Mouse (Mus musculus) small intestine, adult 2 months (tissue): ENCODE data around the gene Rabl3. TPM values are rescaled to one million over a fixed set of nuclear protein-coding genes. Genes with fewer than 3 reads are reported as not detected.

ENCODE experiments used
- H3K27ac ChIP-seq: fragments of 200-500 bp; 2 replicates; pipeline ENCODE4 v1.5.1; 2012; ENCODE audit warnings: low read depth, low read length, control low read depth, inconsistent platforms; ENCODE audit not compliant: insufficient read depth
- H3K27me3 ChIP-seq: fragments of 200-500 bp; 2 replicates; pipeline ENCODE4 v1.6.1; 2012; ENCODE audit warnings: mild to moderate bottlenecking, moderate library complexity, low read length, inconsistent platforms; ENCODE audit not compliant: control insufficient read depth, insufficient read depth
- H3K36me3 ChIP-seq: fragments of 200-500 bp; 2 replicates; pipeline ENCODE4 v1.6.1; 2012; ENCODE audit warnings: mild to moderate bottlenecking, low read length, control low read depth, inconsistent platforms; ENCODE audit not compliant: control insufficient read depth, insufficient read depth
- H3K4me1 ChIP-seq: fragments of 200-500 bp; 2 replicates; pipeline ENCODE4 v1.6.1; 2012; ENCODE audit warnings: low read length, inconsistent platforms, mixed read lengths; ENCODE audit not compliant: control insufficient read depth, insufficient read depth, insufficient read length
- H3K4me3 ChIP-seq: fragments of 200-500 bp; 2 replicates; pipeline ENCODE4 v1.5.1; 2012; ENCODE audit warnings: low read depth, mild to moderate bottlenecking, control low read depth, inconsistent platforms, low read length, moderate library complexity
- CTCF ChIP-seq: fragments of 200-500 bp; IDR thresholded peaks from 2 replicates; pipeline ENCODE4 v1.5.1; 2012; ENCODE audit warnings: low read depth, mild to moderate bottlenecking, control low read depth, inconsistent platforms, low read length, moderate library complexity, mixed read lengths; ENCODE audit not compliant: insufficient replicate concordance, insufficient read length; ENCODE audit errors: extremely low read depth
- POLR2A ChIP-seq: fragments of 200-500 bp; IDR thresholded peaks from 2 replicates; pipeline ENCODE4 v1.6.1; 2012; ENCODE audit warnings: low read depth, mild to moderate bottlenecking, control low read depth, inconsistent platforms, low read length, moderate library complexity
- WGBS: fragments of 180-500 bp; shearing (Covaris S2); methylation state at CpG from one replicate; pipeline ENCODE4 v1.1.7; 2018; 5-methylcytosine and 5-hydroxymethylcytosine counted together
- polyA plus RNA-seq: library from polyadenylated mRNA; depleted of rRNA; stranded (reverse); fragments of >200 nt; gene quantifications from 2 replicates; pipeline ENCODE4 v1.2.3, GENCODE M21; 2012

The Rabl3 gene
- polyA plus RNA-seq, 1 experiment, result 1.2 TPM

DNA sequence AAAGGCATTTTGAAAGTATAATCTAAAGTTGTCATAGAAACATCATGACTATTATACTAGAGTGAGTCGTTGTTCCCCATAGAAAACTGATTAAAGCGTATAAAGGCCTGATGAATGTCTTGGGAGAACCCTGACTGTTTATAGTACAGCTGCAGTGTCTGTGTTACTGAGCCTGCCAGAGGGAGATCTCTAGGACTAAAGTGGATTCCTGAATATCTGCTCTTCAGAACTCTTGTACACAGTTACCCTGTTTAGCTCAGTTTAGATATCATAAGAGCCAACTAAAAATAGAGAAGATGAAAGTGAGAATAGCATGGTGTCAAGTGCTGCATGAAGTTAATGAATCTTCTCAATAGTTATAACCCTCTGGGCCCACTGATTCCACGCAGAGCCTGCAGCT, 10.6 kb downstream of the Rabl3 start:
- Histone ChIP-seq H3K27ac (no peak overlapping the region), H3K4me1 (no peaks in the 10 kb centered on the region), H3K36me3 (peaks cover 3% of the 10 kb centered on the region; the same call in 1 of the 2 replicates), H3K4me3 (no peak overlapping the region), H3K27me3 (no peaks in the 10 kb centered on the region)
- TF ChIP-seq POLR2A (no peak), CTCF (no peak)
- 74% methylated on average over 3 of the region's 3 CpGs for WGBS

DNA sequence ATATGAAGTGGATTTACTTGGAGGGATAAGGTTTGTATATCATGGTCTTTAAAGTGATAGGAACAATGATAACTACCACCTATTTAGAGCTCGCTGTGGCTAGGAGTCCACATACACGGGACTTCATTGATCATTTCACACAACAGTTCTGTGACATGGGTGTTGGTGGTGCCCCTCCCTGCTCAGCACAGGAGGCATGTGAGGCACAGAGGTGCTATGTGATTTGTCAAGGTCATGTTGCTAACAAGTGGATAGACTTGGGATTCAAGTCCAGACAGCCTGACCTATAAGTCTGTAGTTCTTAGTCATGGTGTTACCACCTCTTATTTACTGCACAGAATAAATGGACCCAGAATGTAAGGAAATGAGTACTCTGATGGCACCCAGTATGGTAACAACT, 11.3 kb downstream of the Rabl3 start:
- Histone ChIP-seq H3K4me1 (no peaks in the 10 kb centered on the region), H3K4me3 (no peak overlapping the region), H3K36me3 (peaks cover 3% of the 10 kb centered on the region; the same call in 1 of the 2 replicates), H3K27me3 (no peaks in the 10 kb centered on the region), H3K27ac (no peak overlapping the region)
- no peak for TF ChIP-seq POLR2A
- TF ChIP-seq CTCF, result no peak
- WGBS, result 87% methylated on average over 2 of the region's 2 CpGs

DNA sequence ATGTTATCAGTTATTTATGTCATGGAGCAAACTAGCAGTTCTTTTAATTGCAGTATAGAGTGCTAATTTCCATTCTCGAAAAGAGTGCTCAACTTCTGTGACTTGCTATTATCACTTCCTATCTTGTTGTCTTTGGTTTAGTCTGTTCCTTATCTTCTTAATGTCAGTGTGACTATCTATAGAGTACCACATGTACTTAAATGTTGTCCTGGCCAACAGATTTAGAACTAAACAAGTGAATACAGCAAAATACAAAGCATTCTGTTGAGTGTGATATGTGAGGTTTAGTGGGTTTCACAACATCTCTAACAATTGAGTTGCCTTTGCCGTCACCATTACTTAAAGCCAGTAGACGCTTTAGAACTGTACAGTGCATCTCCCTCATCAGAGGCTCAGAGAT, 13.1 kb downstream of the Rabl3 start:
- Histone ChIP-seq H3K27ac (no peak overlapping the region), H3K4me3 (no peak overlapping the region), H3K4me1 (no peaks in the 10 kb centered on the region), H3K36me3 (peaks cover 14% of the 10 kb centered on the region), H3K27me3 (no peaks in the 10 kb centered on the region)
- TF ChIP-seq CTCF (no peak), POLR2A (no peak)
- 93% methylated on average over 3 of the region's 3 CpGs for WGBS

DNA sequence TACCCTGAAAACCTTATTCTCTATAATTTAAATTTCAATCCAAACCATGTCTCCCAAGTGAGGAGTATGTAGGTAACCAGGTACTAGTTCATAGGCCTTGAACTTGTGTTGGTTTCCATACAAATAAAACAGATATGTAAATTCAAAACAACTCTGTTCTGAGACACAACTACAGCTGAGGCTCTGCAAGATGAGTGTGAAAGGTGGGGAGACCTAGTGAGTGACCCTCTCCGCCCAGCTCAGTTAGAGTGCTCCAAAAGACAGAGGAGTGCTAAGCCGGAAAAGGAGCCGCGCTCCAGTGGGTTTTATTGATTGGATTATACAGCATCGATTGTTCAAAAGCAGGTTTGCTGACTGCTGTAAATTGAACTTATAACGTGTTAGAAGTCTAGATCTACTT, 22.7 kb downstream of the Rabl3 start:
- Histone ChIP-seq H3K36me3 (peaks cover 26% of the 10 kb centered on the region), H3K4me1 (no peaks in the 10 kb centered on the region), H3K27ac (no peak overlapping the region), H3K4me3 (no peak overlapping the region), H3K27me3 (no peaks in the 10 kb centered on the region)
- 88% methylated on average over 6 of the region's 6 CpGs for WGBS
- TF ChIP-seq CTCF, result no peak
- TF ChIP-seq POLR2A, result no peak

DNA sequence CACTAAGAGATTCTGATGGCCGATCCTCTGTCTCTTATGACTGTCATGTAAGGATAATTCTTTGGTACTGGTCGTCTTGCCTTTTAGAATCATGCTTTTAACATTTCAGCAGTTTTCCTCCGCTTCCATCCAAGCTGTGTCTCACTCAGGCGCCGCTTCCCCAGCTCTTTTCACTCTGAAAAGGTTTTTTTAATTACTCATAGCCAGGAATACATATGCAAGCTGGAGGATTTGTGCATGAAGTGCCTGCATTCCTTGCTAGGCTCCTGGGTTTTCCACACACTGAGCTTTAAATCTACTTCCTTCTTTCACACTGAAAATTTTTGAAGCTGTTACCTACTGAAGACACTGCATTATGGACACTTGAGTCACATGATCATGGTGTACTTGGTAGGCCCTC, 23.3 kb downstream of the Rabl3 start:
- Histone ChIP-seq H3K27ac (no peak overlapping the region), H3K4me3 (no peak overlapping the region), H3K36me3 (peaks cover 22% of the 10 kb centered on the region), H3K4me1 (no peaks in the 10 kb centered on the region), H3K27me3 (no peaks in the 10 kb centered on the region)
- no peak for TF ChIP-seq CTCF
- TF ChIP-seq POLR2A, result no peak
- WGBS, result 94% methylated on average over 5 of the region's 5 CpGs

DNA sequence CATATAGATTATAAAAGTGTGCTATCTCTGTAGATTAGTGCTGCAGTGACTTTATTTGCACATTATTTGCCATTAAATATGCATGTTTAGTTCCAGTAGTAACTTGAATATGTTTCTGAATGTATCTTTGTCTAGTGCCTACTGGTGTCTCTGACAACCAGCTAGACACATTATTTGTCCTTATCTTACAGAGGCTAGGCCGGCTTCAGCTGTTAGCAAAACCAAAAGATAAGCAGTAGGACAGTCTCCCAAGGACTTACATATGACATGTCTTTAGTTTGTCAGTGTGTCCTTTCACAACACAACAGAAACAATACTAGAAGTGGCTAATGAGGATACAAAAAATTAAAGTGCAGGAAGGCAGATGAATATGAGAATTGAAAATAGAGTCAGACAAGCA, 25.4 kb downstream of the Rabl3 start:
- Histone ChIP-seq H3K36me3 (peaks cover 16% of the 10 kb centered on the region; the same call in 1 of the 2 replicates), H3K27ac (no peak overlapping the region), H3K4me3 (no peak overlapping the region), H3K27me3 (no peaks in the 10 kb centered on the region), H3K4me1 (no peaks in the 10 kb centered on the region)
- TF ChIP-seq CTCF, result no peak
- TF ChIP-seq POLR2A, result no peak
- WGBS, result 61% methylated on average over 1 of the region's 1 CpGs

DNA sequence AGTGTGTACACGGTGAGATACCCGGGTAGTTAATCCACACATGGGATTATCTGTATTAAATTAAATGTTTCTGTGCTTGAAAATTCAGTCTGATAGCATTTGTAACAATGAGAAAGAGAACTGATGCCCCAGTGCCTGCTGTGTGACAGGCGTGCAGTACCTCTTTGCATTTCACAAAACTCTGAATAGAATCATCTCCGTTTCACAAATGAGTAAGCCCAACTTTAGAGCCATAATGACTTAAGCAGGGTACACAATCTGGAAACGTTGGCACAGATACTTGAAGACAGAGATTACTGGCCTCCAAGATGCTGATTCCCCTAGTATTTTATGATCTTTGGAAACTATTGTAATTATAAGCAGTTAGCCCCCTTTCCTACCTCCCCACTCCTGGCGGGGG, 26.4 kb downstream of the Rabl3 start:
- 78% methylated on average over 6 of the region's 6 CpGs for WGBS
- H3K27me3 ChIP-seq, result no peaks in the 10 kb centered on the region
- peaks cover 18% of the 10 kb centered on the region for H3K36me3 ChIP-seq
- TF ChIP-seq CTCF, result no peak
- no peak for TF ChIP-seq POLR2A
- no peak overlapping the region for H3K4me3 ChIP-seq
- H3K4me1 ChIP-seq, result no peaks in the 10 kb centered on the region
- H3K27ac ChIP-seq, result no peak overlapping the region
